Mouse (Mus musculus): ENCODE data around the gene Rpgrip1l.
A peak's percentile ranks its signal among the peaks of the same experiment; 100 is the strongest.

Rpgrip1l gene

DNA sequence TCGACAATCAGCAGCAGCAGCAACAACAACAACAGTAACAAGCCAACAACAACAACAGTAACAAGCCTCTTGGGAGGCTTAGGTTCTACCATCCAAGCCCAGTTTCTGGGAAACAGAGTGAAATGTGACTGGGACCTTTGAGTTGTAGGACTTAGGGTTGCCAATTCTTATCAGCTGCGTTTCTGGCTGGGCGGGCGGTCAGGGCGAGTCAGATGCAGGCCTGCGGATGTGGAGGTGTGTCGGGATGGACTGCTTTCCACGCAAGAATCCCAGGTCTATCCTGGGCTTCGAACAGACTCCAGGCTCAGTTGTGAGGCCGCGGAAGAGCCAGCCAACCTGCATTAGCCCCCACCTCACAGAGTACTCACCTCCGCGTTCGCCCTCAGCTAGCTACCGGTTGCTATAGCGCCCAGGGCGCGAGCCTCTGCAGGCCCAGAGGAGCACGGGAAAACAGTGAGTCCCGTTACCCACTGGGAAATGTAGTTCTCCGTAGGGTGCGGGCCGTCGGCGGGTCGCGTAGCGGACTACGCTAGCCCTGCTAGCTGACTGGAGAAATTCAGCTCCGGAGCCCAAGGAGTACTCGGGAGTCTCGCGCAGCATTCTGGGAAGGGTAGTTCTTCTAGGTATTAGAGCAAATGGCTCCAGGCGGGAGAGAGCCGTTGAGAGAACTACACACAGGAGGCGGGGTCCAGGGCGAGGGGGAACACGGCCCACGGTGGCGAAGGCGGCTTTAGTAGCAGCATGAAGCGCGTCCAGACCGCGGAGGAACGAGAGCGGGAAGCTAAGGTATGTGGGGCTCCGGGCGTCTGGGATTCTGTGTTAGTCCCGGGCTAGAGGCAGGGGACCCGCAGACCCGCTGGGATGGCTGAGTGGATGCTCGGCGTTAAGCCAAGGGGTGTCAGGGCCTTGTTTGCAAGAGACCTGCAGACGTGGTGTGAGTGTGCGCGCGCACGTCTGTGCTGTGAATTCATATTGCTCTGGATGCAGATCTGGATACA lies at the start of gene Rpgrip1l, which contains the start of gene Fto:
Gene Rpgrip1l (minus strand): TSS at position 428 of the 998 bp plus-strand sequence.
Gene Fto (plus strand): TSS at position 691 of the 998 bp plus-strand sequence.
- DNase-seq, result peak; percentile 97

GRCm38 (mm10) chr8:91360644-91361357 lies 47.7 kb upstream of the Rpgrip1l start:
- no peak for DNase-seq

DNA sequence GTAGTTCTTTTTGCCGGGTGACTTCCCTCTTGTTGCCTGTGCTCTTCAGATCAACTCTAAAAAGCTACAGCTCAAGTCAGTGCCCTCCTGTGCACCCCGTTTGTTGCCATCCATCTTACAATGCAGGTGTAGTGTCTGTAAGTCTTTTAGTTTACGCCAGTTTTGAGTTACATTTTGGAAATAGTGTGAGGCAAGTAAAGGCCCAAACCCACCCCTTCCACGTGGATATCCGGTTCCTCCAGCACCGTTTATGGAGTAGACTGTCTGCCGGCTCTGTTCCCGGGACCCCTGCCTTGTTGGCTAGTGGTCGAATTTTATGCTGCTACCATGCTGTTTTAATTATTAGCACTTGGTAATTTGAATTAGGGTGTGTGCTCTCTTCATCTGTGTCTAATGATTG lies 46.4 kb upstream of the Rpgrip1l start:
- DNase-seq, result no peak

- DNase-seq, result no peak
Observed at GRCm38 (mm10) chr8:91358016-91358415, 45.0 kb upstream of the Rpgrip1l start.

DNA sequence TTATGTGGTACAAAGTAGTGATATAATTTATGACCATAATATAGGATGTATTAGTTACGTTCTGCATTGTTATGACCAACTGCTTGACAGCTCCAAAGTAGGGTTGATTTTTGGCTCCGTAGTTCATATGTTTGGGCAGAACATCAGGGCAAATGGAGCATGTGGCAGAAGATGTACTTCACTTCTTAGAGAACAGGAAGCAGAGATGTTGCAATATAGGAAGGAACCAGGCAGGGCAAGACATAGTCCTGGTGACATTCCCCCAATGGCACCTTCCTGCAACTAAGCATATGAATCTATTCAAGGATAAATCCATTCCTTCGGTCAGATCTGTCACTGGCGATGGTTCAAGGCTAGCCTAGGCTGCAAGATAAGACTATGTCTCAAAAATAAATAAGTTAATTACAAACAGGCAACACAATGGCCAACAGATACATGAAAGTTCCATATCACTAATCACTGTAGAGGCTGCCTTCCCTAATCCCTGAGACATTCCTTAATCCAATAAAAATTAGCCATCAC lies 44.5 kb upstream of the Rpgrip1l start:
- DNase-seq, result no peak

DNA sequence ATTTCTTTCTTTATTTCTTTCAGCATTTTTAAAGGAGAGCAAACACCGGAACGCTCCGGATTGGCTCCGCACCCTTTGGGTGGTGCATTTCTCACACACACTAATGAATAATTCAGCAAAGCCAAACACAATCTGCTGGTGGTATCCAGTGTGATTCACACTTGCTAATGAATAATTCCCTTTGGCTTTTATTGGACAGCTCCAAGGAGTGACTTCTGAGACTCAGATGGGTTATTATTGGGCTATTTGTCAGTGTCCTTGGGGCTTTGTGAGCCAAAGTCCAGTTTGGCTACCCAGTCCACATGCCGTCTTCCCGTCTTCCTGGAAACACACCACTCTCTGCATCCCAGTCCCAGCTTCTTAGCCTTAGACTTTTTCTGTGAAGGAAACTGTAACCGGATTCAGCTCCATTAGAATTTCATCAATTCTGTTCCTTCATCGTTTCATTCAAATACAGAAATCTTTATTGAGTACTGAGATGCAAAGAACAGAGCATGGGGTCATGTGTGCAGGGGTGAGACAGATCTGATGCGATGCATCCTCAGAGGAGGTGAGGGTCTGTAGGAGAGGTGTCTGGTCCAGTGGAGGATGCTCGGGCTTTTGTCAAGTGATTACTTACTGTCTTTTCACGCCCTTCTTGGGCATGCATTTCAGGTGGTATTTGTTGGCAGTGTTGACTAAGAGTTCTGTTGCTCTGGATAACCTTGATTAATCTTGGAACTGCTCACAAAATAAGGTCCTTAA lies 43.1 kb upstream of the Rpgrip1l start:
- no peak for DNase-seq

DNA sequence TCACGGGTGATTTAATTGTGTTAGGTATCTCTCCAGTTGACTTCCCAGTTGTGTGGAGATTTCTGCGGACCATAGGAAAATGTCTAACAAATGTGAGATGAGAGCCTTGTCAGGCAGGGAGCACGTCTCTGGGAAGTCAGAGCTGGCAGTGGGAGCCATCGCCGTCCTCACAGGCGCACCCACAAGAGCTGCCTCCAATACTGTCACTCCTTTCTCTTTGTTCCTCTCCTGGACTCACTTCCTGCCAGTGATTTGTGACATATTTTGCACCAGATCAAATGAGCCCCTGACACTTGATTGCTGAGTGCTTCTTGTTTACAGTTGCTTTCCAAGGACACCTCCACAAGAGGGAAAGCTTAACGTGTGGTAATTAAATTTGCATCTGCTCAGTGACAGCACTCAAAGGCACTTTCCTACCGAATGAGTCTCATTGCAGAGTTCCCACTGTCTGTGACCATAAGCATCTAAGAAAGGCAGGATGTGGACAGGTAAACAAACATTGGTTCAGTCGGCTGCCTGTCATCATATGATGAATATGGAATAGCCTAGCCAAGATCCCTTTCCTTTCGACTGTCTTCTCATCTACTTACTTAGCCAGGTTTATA lies 42.3 kb upstream of the Rpgrip1l start:
- no peak for DNase-seq

GRCm38 (mm10) chr8:91353907-91354306 lies 40.8 kb upstream of the Rpgrip1l start:
- DNase-seq, result no peak

DNA sequence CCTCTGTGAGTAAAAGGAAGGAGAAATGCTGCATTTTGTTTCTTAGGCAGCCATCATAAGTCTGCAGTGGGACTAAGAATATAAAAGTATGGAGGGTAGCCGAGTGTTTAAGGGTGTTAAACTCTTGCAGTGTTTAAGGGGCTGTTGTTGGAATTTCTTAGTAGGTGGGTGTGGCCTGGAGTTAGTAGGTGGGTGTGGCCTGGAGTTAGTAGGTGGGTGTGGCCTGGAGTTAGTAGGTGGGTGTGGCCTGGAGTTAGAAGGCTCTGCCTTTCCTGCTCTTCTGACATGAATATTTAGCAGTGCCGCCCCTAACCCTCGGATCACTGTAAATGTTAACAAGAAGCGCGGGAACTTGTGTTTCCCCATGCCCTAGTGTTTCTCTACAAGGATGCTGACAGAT lies 40.0 kb upstream of the Rpgrip1l start:
- DNase-seq, result no peak

DNA sequence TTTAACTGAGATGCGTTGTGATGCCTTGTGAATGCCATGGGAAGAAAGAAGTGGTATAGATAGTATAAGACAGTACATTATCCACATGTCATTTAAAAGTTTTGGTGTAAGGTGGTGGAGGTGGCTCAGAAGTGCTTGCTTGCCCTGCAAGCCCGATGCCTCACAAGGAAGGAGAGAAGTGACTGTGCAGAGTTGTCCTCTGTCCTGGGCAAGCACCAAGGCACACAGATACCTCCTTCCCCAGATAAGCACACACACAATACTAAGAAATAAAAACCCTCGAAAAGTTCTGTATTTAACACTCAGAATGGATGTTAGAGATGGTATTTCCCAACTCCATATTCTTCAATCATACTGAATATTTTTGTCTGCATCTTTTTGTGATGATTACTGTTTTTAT lies 39.5 kb upstream of the Rpgrip1l start:
- no peak for DNase-seq

- peak; percentile 41 for DNase-seq
Observed at GRCm38 (mm10) chr8:91350628-91351027, 37.6 kb upstream of the Rpgrip1l start.

DNA sequence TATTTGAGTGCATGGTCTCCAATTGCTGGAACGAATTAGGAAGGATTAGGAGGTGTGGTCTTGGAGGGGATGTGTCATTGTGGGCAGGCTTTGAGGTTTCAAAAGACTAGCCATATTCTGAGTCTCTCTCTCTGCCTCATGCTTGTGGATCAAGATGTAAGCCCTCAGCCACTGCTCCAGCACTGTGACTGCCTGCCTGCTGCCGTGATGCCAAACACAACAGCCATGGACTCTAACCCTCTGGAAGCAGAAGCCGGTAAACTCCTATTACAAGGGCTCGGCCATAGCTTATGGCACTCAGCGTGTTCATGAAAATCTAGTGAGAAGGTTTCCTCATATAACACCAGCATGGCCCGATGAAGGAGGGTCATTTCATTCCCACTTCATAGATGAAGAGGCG lies 36.8 kb upstream of the Rpgrip1l start:
- DNase-seq, result no peak

- no peak for DNase-seq
Observed at GRCm38 (mm10) chr8:91347595-91347994, 34.5 kb upstream of the Rpgrip1l start.

- no peak for DNase-seq
Observed at GRCm38 (mm10) chr8:91347146-91347545, 34.1 kb upstream of the Rpgrip1l start.

GRCm38 (mm10) chr8:91344659-91345058 lies 31.6 kb upstream of the Rpgrip1l start:
- no peak for DNase-seq

DNA sequence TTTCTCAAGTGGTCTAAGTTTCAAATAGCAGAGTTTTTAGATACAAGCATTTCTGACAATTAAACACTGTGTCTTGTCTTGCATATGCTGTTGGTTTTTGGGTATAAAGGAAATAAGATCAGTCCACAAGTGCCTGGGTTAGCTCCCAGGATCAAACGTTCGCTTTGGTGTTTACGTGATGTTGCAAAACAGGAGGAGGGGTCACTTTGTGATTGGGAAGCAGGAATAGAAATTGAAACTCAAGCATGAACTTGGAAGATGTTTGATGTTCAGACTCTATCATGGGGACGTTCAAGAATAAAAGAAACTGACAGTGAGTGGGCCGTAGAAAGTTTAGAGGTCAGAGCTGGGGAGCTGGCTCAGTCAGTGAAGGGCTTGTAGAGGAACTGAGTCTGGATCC lies 29.7 kb upstream of the Rpgrip1l start:
- no peak for DNase-seq

DNA sequence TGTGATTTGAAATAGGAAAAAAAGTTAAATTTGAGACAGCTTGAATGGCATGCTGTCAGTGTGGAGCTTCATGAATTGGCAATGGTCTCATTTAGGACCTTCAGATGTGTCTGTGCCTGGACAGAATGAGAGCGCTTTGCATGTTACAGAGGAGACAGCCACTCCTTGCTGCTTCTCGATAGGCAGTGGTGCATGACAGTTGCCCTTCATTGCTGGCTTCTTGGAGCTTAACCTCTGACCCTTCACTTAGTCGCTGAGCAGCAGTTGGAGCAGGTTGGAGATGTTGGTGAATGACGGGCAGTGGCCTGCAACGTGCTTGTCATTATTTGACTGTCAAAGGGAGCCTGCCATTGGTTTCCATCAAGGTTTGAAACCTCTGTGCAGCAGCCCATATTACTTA lies 29.1 kb upstream of the Rpgrip1l start:
- no peak for DNase-seq

DNA sequence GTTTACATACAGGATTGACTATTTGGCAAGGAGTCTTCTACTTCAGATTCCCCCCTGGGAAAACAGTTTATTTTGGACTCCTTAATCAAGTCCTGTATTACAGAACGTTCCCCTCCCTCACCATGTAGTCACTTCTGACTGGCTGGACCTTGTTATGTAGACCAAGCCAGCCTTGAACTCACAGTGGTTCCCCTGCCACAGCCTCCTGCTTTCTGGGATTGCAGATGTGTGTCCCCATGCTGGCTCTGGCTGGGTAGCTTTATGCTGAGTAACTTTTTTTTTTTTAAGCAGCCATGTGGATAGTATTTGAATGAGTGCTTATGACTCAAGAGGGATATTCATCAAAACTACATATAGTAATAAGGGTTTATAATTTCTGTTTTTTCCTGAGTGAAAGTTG lies 27.7 kb upstream of the Rpgrip1l start:
- DNase-seq, result no peak

- DNase-seq, result no peak
Observed at GRCm38 (mm10) chr8:91339651-91340050, 26.6 kb upstream of the Rpgrip1l start.

DNA sequence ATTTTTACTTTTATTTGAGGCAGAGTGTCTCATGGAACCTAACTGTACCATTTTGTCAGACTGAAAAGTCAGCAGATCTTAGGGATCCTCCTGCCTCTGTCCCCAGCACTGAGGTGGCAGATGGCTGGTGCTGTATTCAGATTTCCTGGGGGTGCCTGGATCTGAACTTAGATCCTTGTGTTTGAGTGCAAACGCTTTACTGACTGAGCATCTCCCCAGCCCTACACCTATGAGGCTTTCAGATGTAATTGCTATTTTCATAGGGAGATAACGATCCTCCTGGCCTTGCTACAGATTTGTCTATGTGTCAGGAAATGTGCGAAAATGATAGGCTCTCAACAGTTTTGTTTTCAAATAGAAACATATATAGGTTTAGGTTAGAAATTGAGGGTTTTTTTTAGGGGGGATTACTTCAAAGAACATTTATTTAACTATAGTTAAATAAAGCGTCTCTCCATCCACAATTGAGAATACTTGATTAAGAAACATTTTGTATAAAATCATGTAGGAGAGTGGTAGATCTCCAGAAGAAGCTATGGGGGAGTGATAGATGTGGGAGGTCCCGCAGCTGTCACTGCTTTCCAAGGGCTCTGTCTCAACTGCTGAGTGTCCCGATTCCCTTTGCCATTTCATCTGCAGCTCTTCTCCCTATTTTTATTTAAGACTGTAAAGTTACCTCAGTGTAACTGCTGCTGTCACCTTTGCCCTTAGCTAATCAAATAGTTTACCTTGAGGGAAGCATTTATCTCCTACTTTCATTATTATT lies 25.5 kb upstream of the Rpgrip1l start:
- no peak for DNase-seq

GRCm38 (mm10) chr8:91329461-91329850 lies 16.4 kb upstream of the Rpgrip1l start:
- DNase-seq, result no peak

- DNase-seq, result no peak
Observed at GRCm38 (mm10) chr8:91329056-91329455, 16.0 kb upstream of the Rpgrip1l start.
